Mouse (Mus musculus): ENCODE data around the gene Nme3. TPM values are rescaled to one million over a fixed set of nuclear protein-coding genes. Genes with fewer than 3 reads are reported as not detected.

Nme3 gene
- polyA plus RNA-seq, 1 experiment from 2014 or later = 86.1 TPM

DNA sequence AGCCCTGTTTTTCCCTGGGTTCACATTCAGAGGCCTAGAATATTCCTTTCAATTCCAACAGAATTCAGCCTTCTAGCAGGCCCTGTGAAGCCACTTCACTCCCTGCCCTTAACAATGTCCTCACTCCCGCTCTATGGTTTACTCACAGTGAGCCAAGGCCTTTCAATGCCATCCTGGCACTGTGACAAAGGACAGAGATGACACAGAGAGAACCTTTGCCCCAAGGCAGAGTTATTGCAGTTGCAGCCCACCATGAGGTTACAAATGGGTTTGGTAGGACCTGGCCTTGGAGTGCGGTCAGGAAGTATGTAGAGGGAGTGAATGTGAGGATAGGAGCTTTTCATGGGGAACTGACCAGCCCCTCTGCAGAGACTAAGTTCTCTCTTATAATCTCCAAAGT lies 11.3 kb downstream of the Nme3 start:
- Histone ChIP-seq H3K27ac (ENCODE audit: low read length) (no peak overlapping the region), H3K9ac (replicated peaks; ENCODE audit: low read length) (no peak overlapping the region), H3K9me3 (ENCODE audit: low read length) (no peaks in the 10 kb centered on the region), H3K4me3 (ENCODE audit: low read length) (no peak overlapping the region), H3K27me3 (ENCODE audit: insufficient read depth, low read length) (no peaks in the 10 kb centered on the region), H3K36me3 (ENCODE audit: insufficient read depth, low read length) (peaks cover 88% of the 10 kb centered on the region), H3K4me2 (replicated peaks; ENCODE audit: low read depth, low read length) (no peak overlapping the region), H3K4me1 (ENCODE audit: insufficient read depth, low read length) (no peaks in the 10 kb centered on the region)
- 94% methylated on average over 2 of the region's 2 CpGs for WGBS
- no peak for ATAC-seq (ENCODE audit: low FRiP score, low TSS enrichment)

DNA sequence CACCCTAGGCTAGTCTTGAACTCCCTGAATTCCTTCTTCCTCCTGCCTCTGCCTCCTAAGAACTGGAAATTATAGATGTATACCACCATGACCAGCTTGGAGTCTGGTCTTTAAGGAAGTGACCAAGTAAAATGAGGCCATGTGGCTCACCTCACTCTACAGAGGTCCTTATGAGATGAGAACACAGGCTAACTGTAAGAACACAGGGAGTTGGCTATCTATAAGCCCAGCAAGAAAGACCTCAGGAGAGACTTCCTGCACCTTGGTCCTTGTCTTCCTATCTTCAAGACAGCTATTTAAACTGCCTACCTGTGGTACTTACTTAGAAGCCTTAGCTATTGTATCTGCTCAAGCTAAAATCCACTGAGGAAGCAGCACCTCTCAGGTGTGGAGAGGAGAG lies 17.7 kb downstream of the Nme3 start:
- no peaks in the 10 kb centered on the region for H3K4me1 ChIP-seq (ENCODE audit: insufficient read depth, low read length)
- H3K9me3 ChIP-seq (ENCODE audit: low read length) = no peaks in the 10 kb centered on the region
- H3K4me2 ChIP-seq (replicated peaks; ENCODE audit: low read depth, low read length) = no peak overlapping the region
- H3K27me3 ChIP-seq (ENCODE audit: insufficient read depth, low read length) = no peaks in the 10 kb centered on the region
- H3K27ac ChIP-seq (ENCODE audit: low read length) = no peak overlapping the region
- no peak for ATAC-seq (ENCODE audit: low FRiP score, low TSS enrichment)
- H3K4me3 ChIP-seq (ENCODE audit: low read length) = no peak overlapping the region
- H3K9ac ChIP-seq (replicated peaks; ENCODE audit: low read length) = no peak overlapping the region
- H3K36me3 ChIP-seq (ENCODE audit: insufficient read depth, low read length) = peaks cover 83% of the 10 kb centered on the region

DNA sequence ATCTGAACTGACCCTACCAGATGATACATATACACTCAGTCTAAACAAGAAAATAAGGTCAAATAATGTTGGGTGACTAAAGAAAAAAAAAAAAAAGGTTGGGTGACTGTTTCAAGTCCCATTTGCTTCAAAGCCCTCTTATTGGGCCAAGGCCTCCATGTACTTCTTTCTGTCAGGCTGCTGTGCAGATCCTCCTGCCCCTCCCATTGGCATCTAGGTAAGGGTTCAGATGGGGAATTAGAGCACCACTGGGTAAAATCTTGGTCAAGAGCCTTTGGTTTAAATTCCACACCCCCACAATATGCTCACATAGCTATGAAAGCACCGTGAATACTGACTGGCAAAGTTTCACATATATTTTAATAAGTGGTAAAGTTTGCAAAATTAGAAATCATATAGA lies 26.9 kb downstream of the Nme3 start:
- no peak for ATAC-seq (ENCODE audit: low FRiP score, low TSS enrichment)
- Histone ChIP-seq H3K36me3 (ENCODE audit: insufficient read depth, low read length) (peaks cover 64% of the 10 kb centered on the region), H3K27ac (ENCODE audit: low read length) (no peak overlapping the region), H3K4me2 (replicated peaks; ENCODE audit: low read depth, low read length) (no peak overlapping the region), H3K27me3 (ENCODE audit: insufficient read depth, low read length) (no peaks in the 10 kb centered on the region), H3K4me1 (ENCODE audit: insufficient read depth, low read length) (no peaks in the 10 kb centered on the region), H3K4me3 (ENCODE audit: low read length) (no peak overlapping the region), H3K9ac (replicated peaks; ENCODE audit: low read length) (no peak overlapping the region), H3K9me3 (ENCODE audit: low read length) (no peaks in the 10 kb centered on the region)
- 88% methylated on average over 1 of the region's 1 CpGs for WGBS

DNA sequence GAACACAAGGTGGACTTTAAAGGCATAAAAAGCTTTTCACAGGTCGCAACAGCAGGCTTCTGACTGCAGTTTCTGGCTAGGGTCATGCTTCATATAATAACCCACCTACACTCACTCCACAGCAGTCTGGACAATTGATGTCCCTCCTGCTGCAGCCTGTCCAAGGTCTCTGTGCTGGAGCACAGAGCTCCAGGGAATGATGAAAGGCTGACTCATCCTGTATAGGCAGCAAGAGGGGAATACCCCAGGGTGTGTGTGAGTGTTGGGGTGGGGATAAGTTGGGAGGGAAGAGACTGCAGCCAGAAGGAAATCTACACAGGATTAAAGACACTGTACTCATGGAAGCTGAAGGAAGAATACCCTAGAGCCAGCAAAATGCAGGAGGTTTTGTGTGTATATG lies 33.2 kb downstream of the Nme3 start:
- H3K27ac ChIP-seq (ENCODE audit: low read length) = no peak overlapping the region
- H3K4me1 ChIP-seq (ENCODE audit: insufficient read depth, low read length) = peaks cover 8% of the 10 kb centered on the region; the same call in 1 of the 2 replicates
- no peak for ATAC-seq (ENCODE audit: low FRiP score, low TSS enrichment)
- no peak overlapping the region for H3K9ac ChIP-seq (replicated peaks; ENCODE audit: low read length)
- WGBS = 68% methylated on average over 1 of the region's 1 CpGs
- H3K27me3 ChIP-seq (ENCODE audit: insufficient read depth, low read length) = no peaks in the 10 kb centered on the region
- H3K36me3 ChIP-seq (ENCODE audit: insufficient read depth, low read length) = peaks cover 22% of the 10 kb centered on the region
- H3K4me2 ChIP-seq (replicated peaks; ENCODE audit: low read depth, low read length) = no peak overlapping the region
- H3K9me3 ChIP-seq (ENCODE audit: low read length) = no peaks in the 10 kb centered on the region
- H3K4me3 ChIP-seq (ENCODE audit: low read length) = no peak overlapping the region

- Histone ChIP-seq H3K36me3 (ENCODE audit: insufficient read depth, low read length) (peaks cover 4% of the 10 kb centered on the region), H3K4me1 (ENCODE audit: insufficient read depth, low read length) (peaks cover 22% of the 10 kb centered on the region), H3K4me2 (replicated peaks; ENCODE audit: low read depth, low read length) (no peak overlapping the region), H3K27ac (ENCODE audit: low read length) (no peak overlapping the region), H3K4me3 (ENCODE audit: low read length) (no peak overlapping the region), H3K9ac (replicated peaks; ENCODE audit: low read length) (no peak overlapping the region), H3K27me3 (ENCODE audit: insufficient read depth, low read length) (no peaks in the 10 kb centered on the region), H3K9me3 (ENCODE audit: low read length) (no peaks in the 10 kb centered on the region)
- WGBS = 95% methylated on average over 4 of the region's 4 CpGs
- ATAC-seq (ENCODE audit: low FRiP score, low TSS enrichment) = no peak
Observed at GRCm38 (mm10) chr17:24932431-24932830, 36.1 kb downstream of the Nme3 start.

GRCm38 (mm10) chr17:24933163-24933562 lies 36.9 kb downstream of the Nme3 start:
- Histone ChIP-seq H3K36me3 (ENCODE audit: insufficient read depth, low read length) (no peaks in the 10 kb centered on the region), H3K27ac (ENCODE audit: low read length) (no peak overlapping the region), H3K27me3 (ENCODE audit: insufficient read depth, low read length) (no peaks in the 10 kb centered on the region), H3K9me3 (ENCODE audit: low read length) (no peaks in the 10 kb centered on the region), H3K9ac (replicated peaks; ENCODE audit: low read length) (no peak overlapping the region), H3K4me2 (replicated peaks; ENCODE audit: low read depth, low read length) (no peak overlapping the region), H3K4me1 (ENCODE audit: insufficient read depth, low read length) (peaks cover 22% of the 10 kb centered on the region), H3K4me3 (ENCODE audit: low read length) (no peak overlapping the region)
- no peak for ATAC-seq (ENCODE audit: low FRiP score, low TSS enrichment)
- 64% methylated on average over 4 of the region's 4 CpGs for WGBS

- Histone ChIP-seq H3K27ac (ENCODE audit: low read length) (no peak overlapping the region), H3K4me1 (ENCODE audit: insufficient read depth, low read length) (peaks cover 22% of the 10 kb centered on the region), H3K9me3 (ENCODE audit: low read length) (no peaks in the 10 kb centered on the region), H3K4me2 (replicated peaks; ENCODE audit: low read depth, low read length) (peak overlapping the region; percentile 81), H3K27me3 (ENCODE audit: insufficient read depth, low read length) (no peaks in the 10 kb centered on the region), H3K9ac (replicated peaks; ENCODE audit: low read length) (peak overlapping the region; percentile 86), H3K36me3 (ENCODE audit: insufficient read depth, low read length) (no peaks in the 10 kb centered on the region), H3K4me3 (ENCODE audit: low read length) (peak overlapping the region; percentile 96)
- ATAC-seq (ENCODE audit: low FRiP score, low TSS enrichment) = no peak
- WGBS = 80% methylated on average over 4 of the region's 4 CpGs
Observed at GRCm38 (mm10) chr17:24934926-24935325, 38.6 kb downstream of the Nme3 start.

DNA sequence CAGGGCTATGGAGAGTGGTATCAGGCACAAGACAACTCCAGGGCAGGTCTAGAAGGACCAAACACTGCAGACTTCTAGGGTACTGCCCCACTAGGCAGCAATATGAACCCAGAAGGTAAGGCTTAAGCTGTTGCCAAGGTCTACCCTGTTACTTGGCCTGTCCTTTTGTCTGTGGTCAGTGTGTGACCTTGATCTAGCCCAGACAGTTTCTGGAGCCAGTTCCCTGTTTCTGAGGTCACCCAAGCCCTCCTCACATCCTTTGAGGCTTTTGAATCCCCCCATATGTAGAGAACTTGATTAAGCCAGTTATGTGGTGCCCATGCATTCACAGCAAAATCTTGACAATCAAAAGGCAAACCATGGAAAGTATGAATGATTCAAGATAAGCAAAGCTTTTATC lies 39.4 kb downstream of the Nme3 start:
- ATAC-seq (ENCODE audit: low FRiP score, low TSS enrichment) = no peak
- Histone ChIP-seq H3K27ac (ENCODE audit: low read length) (no peak overlapping the region), H3K36me3 (ENCODE audit: insufficient read depth, low read length) (no peaks in the 10 kb centered on the region), H3K9me3 (ENCODE audit: low read length) (no peaks in the 10 kb centered on the region), H3K4me1 (ENCODE audit: insufficient read depth, low read length) (peaks cover 22% of the 10 kb centered on the region), H3K9ac (replicated peaks; ENCODE audit: low read length) (peak overlapping the region; percentile 86), H3K4me2 (replicated peaks; ENCODE audit: low read depth, low read length) (peak overlapping the region; percentile 81), H3K27me3 (ENCODE audit: insufficient read depth, low read length) (no peaks in the 10 kb centered on the region), H3K4me3 (ENCODE audit: low read length) (peak overlapping the region; percentile 96)

DNA sequence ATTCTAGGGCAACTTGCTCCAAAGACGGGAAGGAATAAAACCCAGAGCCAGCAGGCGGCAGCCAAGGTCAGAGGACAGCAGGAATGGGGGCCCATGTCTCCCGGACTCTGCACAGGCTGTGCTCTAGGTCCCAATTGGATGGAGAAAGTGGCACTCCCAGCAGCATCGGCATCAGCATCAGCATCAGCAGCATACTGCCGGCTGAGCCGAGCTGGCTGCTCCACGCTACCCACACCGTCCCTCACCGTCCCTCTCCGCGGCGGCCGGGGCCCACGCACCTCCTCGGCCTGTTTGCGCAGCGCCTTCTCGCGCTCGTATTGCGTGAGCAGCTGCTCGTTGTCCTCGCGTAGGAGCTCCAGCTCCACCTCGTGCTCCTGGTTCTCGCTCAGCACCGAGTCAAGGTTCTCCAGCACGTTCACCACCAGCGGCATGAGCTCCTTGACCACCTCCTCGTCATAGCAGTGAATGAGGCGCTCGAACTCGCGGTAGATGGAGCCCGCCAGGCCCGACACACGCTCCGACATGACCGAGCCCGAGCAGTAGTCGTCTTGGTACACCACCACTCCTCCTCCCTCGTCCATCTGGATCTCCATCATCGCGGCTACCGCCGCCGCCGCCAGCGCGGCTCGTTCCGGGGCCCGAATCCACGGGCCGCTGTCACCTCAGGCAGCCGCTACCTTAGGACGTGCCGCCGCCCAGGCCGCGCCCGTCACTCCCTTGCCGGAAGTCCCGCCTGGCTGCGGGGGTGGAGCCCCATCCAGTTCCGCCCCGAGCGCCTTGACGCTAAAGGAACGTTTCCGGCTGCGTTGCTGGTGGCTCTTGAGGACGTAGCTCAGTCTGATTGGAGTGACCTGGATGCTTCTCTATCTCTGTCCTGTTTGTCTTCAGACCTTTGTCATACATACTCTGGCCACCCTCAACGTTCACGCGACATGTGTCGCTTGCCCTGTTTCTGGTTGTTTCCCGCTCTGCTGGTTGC lies 40.2 kb downstream of the Nme3 start, which contains the start of gene Mapk8ip3:
Gene Mapk8ip3 (minus strand): TSS at position 719 of the 979 bp plus-strand sequence.
- peak within 1 kb of the TSS; percentile 96 for H3K4me3 ChIP-seq (ENCODE audit: low read length)

DNA sequence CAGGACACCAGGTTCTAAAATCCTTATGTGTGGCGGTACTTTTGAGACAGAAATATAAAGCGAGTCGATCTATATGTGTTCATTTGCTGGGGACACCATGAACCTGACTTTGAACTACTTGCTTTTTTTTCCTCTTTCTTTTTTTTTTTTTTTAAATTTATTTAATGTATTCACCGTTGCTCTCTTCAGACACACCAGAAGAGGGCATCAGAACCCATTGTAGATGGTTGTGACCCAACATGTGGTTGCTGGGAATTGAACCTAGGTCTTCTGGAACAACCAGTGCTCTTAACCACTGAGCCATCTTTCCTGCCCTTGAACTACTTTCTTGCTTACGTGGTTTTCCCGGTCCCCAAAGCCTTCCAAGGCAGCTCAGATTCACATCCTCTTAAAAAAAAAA lies 41.0 kb downstream of the Nme3 start:
- no peak for ATAC-seq (ENCODE audit: low FRiP score, low TSS enrichment)
- 47% methylated on average over 6 of the region's 6 CpGs for WGBS

More for the DNA sequence above, 40.2 kb downstream of the Nme3 start, which contains the start of gene Mapk8ip3:
- Histone ChIP-seq H3K36me3 (ENCODE audit: insufficient read depth, low read length) (no peaks in the 10 kb centered on the region), H3K4me2 (replicated peaks; ENCODE audit: low read depth, low read length) (peak within 1 kb of the TSS; percentile 81), H3K27me3 (ENCODE audit: insufficient read depth, low read length) (no peaks in the 10 kb centered on the region), H3K27ac (ENCODE audit: low read length) (peak within 1 kb of the TSS; percentile 82), H3K9ac (replicated peaks; ENCODE audit: low read length) (peak within 1 kb of the TSS; percentile 86), H3K4me1 (ENCODE audit: insufficient read depth, low read length) (peaks cover 22% of the 10 kb centered on the region), H3K9me3 (ENCODE audit: low read length) (no peaks in the 10 kb centered on the region)
- WGBS = under 1% methylated on average over 78 of the region's 78 CpGs
- ATAC-seq (ENCODE audit: low FRiP score, low TSS enrichment) = peak; percentile 99

More for the DNA sequence above, 41.0 kb downstream of the Nme3 start:
- peaks cover 22% of the 10 kb centered on the region for H3K4me1 ChIP-seq (ENCODE audit: insufficient read depth, low read length)
- H3K9ac ChIP-seq (replicated peaks; ENCODE audit: low read length) = peak overlapping the region; percentile 86
- H3K4me3 ChIP-seq (ENCODE audit: low read length) = peak overlapping the region; percentile 96
- no peaks in the 10 kb centered on the region for H3K9me3 ChIP-seq (ENCODE audit: low read length)
- no peaks in the 10 kb centered on the region for H3K27me3 ChIP-seq (ENCODE audit: insufficient read depth, low read length)
- peak overlapping the region; percentile 81 for H3K4me2 ChIP-seq (replicated peaks; ENCODE audit: low read depth, low read length)
- no peaks in the 10 kb centered on the region for H3K36me3 ChIP-seq (ENCODE audit: insufficient read depth, low read length)
- H3K27ac ChIP-seq (ENCODE audit: low read length) = peak overlapping the region; percentile 82

Measured in kidney, embryonic 16.5 days (tissue).